Mouse (Mus musculus) gastrocnemius, postnatal 14 days (tissue): ENCODE data around the gene Prrg3. TPM values are rescaled to one million over a fixed set of nuclear protein-coding genes. Genes with fewer than 3 reads are reported as not detected.

Source experiments
- total RNA-seq, 2 experiments: library from RNA; stranded (reverse); gene quantifications; 2 replicates each; pipeline ENCODE4 v1.2.3; 2021

Prrg3 gene
- total RNA-seq, 2 experiments from 2014 or later = 12.9 to 13.7 TPM

Other genes starting within 250 kb of the Prrg3 start
- gene Vma21, start 146.7 kb upstream of the Prrg3 start, total RNA-seq = 10 to 100 TPM; 19.1 to 22.2 TPM
- gene Gm1141, start 41.6 kb upstream of the Prrg3 start, total RNA-seq = under 1 TPM in 1 of 2 experiments, not detected in 1; 0.31 TPM
- not detected for gene Fate1, start 10.4 kb downstream of the Prrg3 start, total RNA-seq
- gene Cnga2, start 29.2 kb downstream of the Prrg3 start, total RNA-seq = under 1 TPM in 1 of 2 experiments, not detected in 1; 0.07 TPM